Mouse (Mus musculus) frontal cortex, postnatal 25 days (tissue): ENCODE data around the gene Pitpnm3.

Experiments
- DNase-seq, 2 experiments: peaks; one replicate each; pipeline ENCODE4 v3.0.0; 2022; ENCODE audit warnings: low spot score in 2 of 2

The Pitpnm3 gene

DNA sequence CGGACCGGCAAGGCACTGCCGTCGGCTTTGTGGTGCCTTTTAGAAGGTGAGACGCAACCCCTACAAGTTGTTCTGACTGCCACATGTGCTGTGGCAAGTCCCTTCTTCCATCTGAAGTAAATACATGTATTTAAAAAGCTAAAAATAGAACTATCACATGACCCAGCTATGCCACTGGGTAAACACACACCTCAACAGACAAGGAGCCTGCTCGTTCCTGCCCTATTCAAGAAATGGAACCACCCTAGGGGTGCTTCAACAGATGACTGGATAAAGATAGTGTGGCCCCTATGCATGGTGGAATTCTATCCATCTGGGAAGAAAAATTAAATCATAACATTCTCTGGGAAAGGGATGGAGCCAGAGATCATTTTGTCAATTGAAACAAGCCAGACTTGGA lies 112.8 kb downstream of the Pitpnm3 start:
- DNase-seq: no peak

DNA sequence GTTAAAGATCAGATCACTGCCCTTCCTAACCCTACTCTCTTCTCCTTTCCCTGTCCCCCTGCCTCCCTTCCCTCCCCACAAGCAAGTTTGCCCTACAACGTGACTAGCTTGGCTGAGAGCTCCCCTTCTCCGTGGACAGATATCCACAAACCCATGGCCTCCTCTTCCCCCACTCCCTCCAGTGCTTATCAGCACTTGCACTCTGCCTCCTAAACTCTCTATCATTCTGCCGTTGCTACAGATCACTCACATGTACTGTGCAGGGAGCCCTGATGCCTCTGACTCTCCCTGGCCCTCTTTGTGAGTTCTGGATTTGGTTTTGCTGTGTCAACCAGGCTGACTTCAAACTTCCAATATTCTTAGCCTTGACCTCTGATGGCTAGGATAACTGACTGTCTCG lies 114.6 kb downstream of the Pitpnm3 start:
- DNase-seq: no peak

DNA sequence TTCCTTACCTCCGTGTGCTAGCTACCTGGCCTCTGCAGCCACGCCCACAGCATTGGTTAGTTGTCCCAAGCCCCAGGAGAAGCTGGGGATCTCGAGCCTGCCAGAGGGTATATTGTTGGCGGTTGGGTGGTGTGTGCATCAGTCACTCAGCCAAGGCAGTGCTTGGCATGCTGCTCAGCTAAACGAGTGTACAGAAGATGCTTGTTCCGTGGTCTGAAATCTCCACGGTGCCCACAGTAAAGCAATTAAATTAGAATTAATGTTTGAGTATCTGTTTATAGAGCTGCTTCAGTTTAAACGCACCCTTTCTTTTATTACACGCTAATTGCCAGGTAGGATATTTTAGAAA lies 118.4 kb downstream of the Pitpnm3 start:
- no peak for DNase-seq

DNA sequence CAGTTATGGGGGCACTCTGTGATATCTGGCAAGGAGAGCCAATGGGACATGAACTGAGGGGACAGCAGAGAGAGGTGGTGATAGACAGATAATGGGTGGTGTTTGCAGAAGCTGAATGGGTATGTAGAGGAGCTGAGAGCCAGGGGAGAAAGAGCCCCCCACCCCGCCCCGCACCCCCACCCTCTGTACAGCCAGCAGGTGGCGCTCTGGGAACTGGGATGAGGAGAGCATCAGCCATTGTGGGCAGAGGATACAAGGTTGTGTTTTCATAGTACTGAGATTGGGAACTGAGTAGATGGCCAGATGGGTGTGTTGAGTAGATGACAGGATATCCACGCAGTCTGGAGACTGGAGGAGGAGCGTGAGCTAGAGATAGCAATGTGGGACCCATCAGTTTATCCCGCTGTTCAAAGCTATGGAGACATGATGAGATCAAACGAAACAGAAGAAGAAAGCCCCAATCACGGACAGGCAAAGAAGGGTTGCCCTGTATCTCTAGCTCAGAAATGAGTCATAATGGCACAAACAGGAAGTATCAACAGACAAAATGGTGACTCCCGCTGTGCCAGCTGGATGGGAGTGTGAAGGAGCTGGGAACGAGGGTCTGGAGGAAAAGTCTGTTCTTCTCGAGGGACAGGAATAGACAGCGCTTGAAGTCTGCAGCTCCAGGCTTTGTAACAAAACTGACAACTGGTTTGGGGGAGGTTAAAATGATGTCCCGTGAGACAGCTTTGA lies 118.9 kb downstream of the Pitpnm3 start:
- no peak for DNase-seq

DNA sequence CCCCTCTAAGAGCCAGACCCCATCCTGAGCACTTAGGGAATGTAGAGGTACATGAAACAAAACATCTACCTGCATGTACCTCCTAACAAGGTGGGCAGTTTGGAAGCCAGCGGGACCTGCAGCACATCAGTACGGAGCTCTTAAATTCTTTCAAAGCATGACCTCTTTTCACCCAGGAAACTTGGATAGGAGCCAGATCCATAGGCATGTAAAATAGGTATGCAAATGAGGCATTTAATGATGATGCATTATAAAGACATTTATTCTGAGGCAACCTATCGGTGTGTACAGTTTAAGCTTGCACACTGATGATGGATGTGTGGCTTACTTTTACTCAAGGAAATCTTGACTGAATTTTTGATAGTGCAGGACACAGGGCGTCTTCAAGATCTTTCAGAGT lies 120.9 kb downstream of the Pitpnm3 start:
- no peak for DNase-seq

DNA sequence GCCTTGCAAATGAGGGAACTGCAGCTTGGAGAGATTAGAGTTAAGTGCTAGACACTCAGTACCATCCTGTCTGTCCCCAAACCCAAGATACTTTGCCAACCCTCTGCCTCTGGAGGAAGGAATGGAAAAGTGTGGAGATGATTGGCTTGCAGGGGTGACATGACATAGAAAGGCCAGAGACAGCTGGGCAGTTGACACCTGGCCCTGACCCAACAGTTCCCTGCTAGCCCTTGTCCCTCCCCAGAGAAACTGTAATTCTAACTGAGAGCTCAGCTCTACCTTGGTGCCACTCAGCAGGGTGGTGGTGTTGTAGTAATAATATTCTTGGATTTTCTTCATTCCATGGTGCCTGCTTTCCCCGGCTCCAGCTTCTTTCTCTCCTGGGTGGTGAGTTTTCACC lies 123.6 kb downstream of the Pitpnm3 start:
- DNase-seq: no peak

DNA sequence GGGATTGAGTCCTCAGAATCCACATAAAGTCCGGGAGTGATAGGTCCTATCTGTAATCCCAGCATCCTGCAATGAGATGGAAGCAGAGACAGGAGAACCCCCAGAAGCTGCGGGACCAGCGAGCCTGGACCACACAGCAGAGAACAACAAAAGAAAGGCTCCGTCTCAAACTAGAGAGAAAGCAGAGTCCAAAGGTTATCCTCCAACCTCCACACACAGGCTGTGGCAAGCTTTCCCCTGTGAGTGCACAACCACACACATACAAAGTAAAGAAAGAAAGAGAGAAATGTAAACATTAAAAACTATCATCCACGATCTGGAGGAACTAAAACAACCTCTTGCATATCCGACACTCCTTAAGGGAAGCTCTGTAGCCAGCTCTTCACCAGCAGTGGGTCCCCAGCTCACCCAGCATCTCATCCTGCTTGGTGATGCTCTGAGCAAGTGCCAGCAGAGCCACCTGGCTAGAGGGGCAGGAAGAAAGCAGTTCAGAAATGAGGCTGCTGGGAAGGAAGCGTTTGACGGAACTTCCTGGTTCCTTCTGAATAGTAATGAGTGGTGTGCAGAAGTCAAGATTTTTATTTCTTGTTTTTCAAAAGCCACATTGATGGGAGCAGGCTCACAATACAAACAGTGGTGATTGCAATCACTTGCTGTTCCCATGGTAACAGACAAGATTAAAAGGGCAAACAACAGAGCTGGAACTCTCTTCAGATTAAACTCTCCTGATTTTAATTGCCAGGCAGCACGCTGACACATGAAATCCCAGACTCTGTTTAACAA lies 124.4 kb downstream of the Pitpnm3 start:
- DNase-seq: no peak

DNA sequence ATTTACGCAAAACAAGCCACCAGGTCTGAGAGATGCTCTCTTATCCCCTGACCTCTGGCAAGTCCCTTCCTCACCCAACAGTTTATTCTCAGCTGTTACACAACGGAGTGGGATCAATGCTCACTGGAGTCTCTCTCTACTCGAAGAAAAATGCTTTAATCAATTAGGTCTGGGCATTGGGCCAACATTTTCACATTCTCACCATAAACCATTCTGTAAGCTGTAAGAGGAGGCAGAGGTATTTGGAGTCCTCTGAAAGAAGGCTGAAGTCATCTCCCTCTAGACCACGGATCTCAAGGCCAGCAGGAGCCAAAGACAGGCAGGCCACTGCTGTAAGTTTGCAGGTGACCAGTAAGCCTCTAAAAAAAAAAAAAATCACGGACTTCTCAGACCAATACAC lies 125.2 kb downstream of the Pitpnm3 start:
- DNase-seq: no peak

DNA sequence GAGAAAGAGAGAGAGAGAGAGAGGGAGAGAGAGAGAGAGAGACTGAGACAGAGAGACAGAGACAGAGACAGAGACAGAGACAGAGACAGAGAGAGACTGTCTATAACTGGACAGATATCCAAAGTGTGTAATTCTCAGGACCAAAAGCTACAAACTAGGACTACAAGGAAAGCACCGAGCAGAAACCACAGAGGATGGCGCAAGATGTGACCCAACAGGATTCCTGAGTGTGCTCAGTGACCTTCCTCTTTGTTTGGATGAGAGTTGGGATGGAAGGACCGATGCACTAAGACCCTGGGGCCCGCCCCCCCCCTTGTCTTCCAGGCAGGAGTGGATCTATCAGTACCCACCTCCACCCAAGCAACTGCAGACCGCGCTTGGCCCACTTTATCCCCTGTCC lies 130.0 kb downstream of the Pitpnm3 start:
- DNase-seq: no peak

DNA sequence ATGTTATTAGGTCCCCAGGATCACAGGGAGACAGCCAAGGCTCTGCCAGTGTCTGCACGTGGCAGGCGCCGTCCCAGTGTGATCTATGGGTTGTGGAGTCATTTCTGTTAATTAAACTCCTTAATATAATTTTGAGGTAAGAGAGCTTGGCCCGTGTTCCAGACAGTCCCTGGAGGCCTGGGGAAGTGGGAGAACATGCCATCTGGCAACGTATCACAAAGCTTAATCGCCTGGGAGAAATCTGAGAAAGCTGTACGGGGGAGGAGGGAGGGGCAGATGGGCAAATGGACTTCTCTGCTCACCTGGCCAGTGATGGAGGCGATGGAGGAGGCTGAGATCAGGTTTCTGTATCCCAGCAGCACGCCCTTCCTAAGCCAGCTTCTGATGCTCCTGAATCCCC lies 132.4 kb downstream of the Pitpnm3 start:
- DNase-seq: no peak

DNA sequence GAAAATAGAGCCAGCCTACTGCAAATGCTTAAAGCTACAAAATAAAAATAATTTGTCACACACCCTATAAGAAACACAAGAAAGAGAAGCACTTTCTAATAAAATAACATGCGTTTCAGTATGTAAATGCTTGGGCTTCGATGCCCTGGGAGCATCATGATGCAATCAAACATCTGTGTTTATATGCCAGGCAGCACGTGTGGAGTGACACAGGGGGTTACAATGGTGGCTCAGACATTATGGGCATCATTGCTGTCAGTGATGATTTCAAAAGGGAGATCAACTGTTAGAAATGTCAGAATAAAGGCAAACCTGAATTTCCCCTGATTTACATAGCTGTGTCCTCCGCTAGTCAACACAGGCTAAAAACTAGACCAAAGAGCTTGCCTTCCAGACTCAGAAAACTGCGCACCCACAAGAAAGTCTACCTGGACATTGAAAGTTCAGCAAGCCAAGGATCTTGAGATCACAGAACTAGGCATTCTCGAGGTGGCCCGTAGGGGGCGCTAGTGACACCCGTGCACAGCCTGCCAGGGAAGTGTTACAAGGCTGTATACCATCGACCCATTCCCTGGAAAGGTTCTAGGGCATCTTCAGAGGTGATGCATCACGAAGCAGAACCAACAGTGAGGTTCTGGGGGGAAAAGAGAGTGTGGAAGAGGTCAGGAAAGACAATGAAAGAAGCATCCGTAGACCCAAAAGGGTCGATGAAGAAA lies 133.3 kb downstream of the Pitpnm3 start:
- no peak for DNase-seq

DNA sequence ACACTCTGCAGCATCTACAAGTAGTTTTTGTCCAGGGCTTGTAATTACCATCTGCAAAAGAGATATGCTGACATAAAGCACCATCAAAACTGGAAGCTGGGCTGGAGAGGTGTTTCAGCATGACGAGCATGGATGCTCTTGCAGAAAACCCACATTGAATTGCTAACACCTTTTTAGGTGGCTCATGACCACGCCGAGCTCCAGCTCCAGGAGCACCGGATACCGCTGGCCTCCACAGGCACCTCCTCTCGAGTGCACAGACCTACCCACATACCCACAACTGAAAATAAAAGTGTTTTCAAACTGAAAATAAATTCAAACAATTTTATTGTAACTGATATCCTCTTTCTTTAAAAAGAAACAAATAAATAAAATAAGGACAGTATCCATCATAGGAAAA lies 135.4 kb downstream of the Pitpnm3 start:
- no peak for DNase-seq
